Mouse (Mus musculus): ENCODE measurements at regions not wholly inside any gene's neighbourhood (a gene's known extent, or its start where the extent isn't known, plus 50 kb on each side); places are given as distances from the start of the nearest gene placed in this dataset.

DNA sequence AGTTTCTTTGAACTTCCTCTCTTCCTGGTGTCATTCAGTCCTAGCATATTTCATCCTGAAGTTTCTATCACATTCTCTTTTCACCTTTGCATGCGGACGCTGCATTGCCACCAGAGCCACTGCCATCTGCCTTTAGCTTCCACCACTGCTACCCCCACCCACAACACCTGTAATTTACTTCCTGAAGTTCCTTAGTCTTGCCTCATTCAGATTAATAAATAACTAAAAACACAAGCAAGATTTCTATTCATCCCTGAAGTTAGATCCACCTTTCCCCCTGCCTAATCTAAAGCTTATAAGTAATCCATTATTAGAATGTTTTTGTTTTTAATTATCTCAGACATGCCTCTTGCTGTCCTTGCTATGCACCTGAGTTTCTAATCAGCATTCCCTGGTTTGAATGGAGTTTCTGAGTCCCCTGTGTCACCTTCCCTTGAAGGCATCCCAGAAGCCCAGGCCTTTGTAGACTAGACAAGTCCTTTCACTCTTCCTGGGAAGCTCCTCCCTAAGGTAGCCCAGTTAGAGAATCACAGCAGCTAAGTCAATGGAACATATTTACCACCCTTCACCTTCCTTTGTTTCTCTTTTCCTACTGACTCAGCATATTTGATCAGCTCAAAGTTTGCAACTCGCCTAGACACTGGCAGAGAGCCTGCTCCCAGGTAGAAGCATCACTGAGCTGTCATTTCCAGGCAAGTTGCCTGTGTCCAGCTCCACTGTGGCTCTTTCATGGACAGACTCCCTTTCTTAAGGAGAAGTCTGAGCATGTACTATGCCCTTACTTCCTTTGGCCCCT, 284.8 kb upstream of the Grik2 start:
- in situ Hi-C loops (cut with MboI, MseI) = loop anchor here in 1 of 2 experiments (10.0 kb wide), 1 partner anchor 811 kb away; no protein-coding TSS in a partner anchor

DNA sequence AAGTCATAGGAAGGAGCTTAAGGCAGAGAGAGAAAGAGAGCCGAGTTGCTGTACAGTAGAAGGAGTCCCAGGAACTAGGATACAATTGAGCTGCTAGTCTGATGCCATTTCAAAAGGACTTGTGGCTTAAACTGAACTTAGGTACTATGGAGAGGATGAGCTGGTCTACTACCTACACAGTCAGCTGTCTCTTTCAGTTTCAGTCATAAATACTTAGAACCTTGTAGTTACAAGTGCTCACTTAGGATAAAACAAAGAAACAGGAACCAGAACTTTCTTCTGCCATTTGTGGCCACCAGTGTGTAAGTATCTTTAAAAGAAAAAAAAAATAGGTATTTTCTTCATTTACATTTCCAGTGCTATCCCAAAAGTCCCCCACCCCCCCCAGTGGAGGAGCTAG, 283.3 kb upstream of the Grik2 start:
- in situ Hi-C loops (cut with MboI, MseI) = loop anchor here in 1 of 2 experiments (10.0 kb wide), 1 partner anchor 813 kb away; no protein-coding TSS in a partner anchor

DNA sequence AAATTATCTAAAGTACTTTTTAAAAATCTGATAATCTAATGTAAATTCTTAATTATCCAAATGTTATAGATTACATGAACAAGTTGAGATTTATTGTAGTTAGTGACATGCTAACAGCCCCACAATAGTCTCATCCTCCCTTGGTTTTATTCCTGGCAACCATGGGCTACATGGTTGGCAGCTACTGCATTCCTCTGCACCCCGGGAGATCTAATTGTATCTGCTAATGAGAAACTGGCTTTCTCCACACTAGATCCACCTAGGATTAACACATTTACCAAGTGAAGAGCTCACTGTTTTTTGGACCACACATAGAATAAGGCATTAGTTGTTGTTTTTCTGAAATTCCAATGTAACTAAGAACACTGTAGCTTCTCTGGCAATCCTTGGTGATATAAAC, 274.8 kb upstream of the Grik2 start:
- in situ Hi-C loops (cut with MboI, MseI) = no loop called here

DNA sequence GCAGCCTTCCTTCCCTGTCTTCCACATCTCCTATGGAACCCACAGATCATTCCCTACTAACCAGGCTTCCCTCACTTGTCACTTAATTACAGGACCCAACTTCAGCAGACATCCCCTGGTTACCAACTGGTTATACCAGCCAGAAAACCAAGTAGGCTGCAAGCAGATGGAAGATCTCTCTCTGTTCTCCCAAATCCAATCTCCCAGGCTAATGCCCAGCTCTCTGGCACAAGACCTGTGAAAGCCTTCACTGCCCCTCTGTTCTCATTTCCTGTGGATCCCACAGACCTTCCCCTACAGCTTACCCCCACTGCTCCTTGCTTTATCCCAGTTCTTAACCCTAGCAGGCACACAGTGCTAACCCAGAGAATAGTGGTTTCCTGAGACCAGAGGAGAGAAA, 274.1 kb upstream of the Grik2 start:
- in situ Hi-C loops (cut with MboI, MseI) = no loop called here
